ENCODE assay signal across 8 mouse cellular contexts in genomic region chr5:103754330-103755134, GRCm38 (mm10).
DNase-seq lines count a peak whose midpoint lies in the region; ATAC-seq and TF ChIP-seq lines count a peak whose summit lies in the region.

No protein-coding gene starts in this region.

- under 1% methylated on average over 41 of the region's 42 CpGs for WGBS in liver, embryonic 14.5 days (ENCODE audit: insufficient replicate concordance)

- H3K4me2 ChIP-seq in liver, embryonic 14.5 days (ENCODE audit: low read depth) = peak overlapping the region; percentile 100

- TF ChIP-seq EP300 in liver, embryonic 14.5 days (IDR thresholded peaks at IDR 0.05; ENCODE audit: low read depth) = no peak

- intact Hi-C loops in left cerebral cortex, adult 2 months (cut with DNase I) = loop anchor here (2.0 to 5.0 kb wide), 3 partner anchors 18 to 62 kb away; partner anchors contain the start of gene Aff1

- no peak for DNase-seq in left cerebral cortex, adult 2 months (ENCODE audit: extremely low spot score in 1 of 2, low spot score in 2 of 2)
- no peak for DNase-seq in left cerebral cortex, adult 9 months (ENCODE audit: low spot score in 2 of 2)
- peak; percentile 21 to 39 for DNase-seq in gastrocnemius, adult 8-10 months (ENCODE audit: low spot score in 2 of 2)
- DNase-seq in induced T-regulatory cell, adult 2 months (ENCODE audit: low read depth) = peak; percentile 80
- peak in 1 of 3 experiments; percentile 74 for DNase-seq in liver, embryonic 14.5 days (ENCODE audit: low read depth in 3 of 3, low spot score in 3 of 3)
- peak; percentile 68 for DNase-seq in naive thymus-derived CD4-positive, alpha-beta T cell, adult 2 months (ENCODE audit: low read depth)
- peak; percentile 58 for DNase-seq in thymus, postnatal 14 days

- peaks cover 9% of the 10 kb centered on the region for H3K36me3 ChIP-seq in liver, embryonic 14.5 days (replicated peaks; ENCODE audit: control insufficient read depth, insufficient read depth, low read depth)

- H3K9ac ChIP-seq in liver, embryonic 14.5 days (replicated peaks) = peak overlapping the region; percentile 96

- peak overlapping the region; percentile 58 for H3K4me3 ChIP-seq in left cerebral cortex, adult 2 months
- peak overlapping the region; percentile 96 for H3K4me3 ChIP-seq in brown adipose tissue, adult 24 weeks (ENCODE audit: insufficient read depth, low read depth, low read length)
- H3K4me3 ChIP-seq in liver, embryonic 14.5 days (ENCODE audit: insufficient read depth in 1 of 2, low read depth in 2 of 2, low read length in 2 of 2) = peak overlapping the region; percentile 86 to 90

- H3K4me1 ChIP-seq in brown adipose tissue, adult 24 weeks (ENCODE audit: control insufficient read depth, insufficient read depth, insufficient read length, low read length) = peaks cover 15% of the 10 kb centered on the region
- peaks cover 51 to 57% of the 10 kb centered on the region in 2 experiments for H3K4me1 ChIP-seq in liver, embryonic 14.5 days (replicated peaks; ENCODE audit: control insufficient read depth in 2 of 2, insufficient read depth in 2 of 2, low read length in 1 of 2)

- peak; percentile 81 for ATAC-seq in liver, embryonic 14.5 days (ENCODE audit: insufficient read depth)

- no peaks in the 10 kb centered on the region for H3K27me3 ChIP-seq in liver, embryonic 14.5 days (ENCODE audit: control insufficient read depth, insufficient read depth, low read length)

- no peaks in the 10 kb centered on the region for H3K9me3 ChIP-seq in liver, embryonic 14.5 days (ENCODE audit: control insufficient read depth, low read length)

- peak overlapping the region; percentile 98 for H3K27ac ChIP-seq in left cerebral cortex, adult 2 months
- peak overlapping the region; percentile 97 for H3K27ac ChIP-seq in brown adipose tissue, adult 24 weeks (replicated peaks; ENCODE audit: low read depth, low read length)
- H3K27ac ChIP-seq in liver, embryonic 14.5 days = peak overlapping the region; percentile 95

- TF ChIP-seq CTCF in left cerebral cortex, adult 2 months (IDR thresholded peaks at IDR 0.05) = no peak
- no peak for TF ChIP-seq CTCF in liver, embryonic 14.5 days (IDR thresholded peaks at IDR 0.05; ENCODE audit: low read depth)

Comparison
In these comparisons a context has a peak if more than half of its experiments do, and no peak if none do; other contexts are left out.
1. DNase-seq: peak in gastrocnemius, adult 8-10 months (2 of 2), induced T-regulatory cell, adult 2 months (single experiment), naive thymus-derived CD4-positive, alpha-beta T cell, adult 2 months (single experiment) and thymus, postnatal 14 days (single experiment); none in left cerebral cortex, adult 2 months (0 of 2) and left cerebral cortex, adult 9 months (0 of 2).
2. Peak in every context shown above with its lines, with median percentiles within 50 percentile points of each other: H3K27ac ChIP-seq and H3K4me3 ChIP-seq.